ENCODE assay signal across 25 mouse cellular contexts in genomic region chr10:45328196-45329000, GRCm38 (mm10). TPM values are rescaled to one million over a fixed set of nuclear protein-coding genes. Genes with fewer than 3 reads are reported as not detected.
DNase-seq lines count a peak whose midpoint lies in the region; ATAC-seq and TF ChIP-seq lines count a peak whose summit lies in the region.
"Had no signal": no experiment of that assay in that cellular context is flagged by ENCODE, and none has a peak within 500 bp of the region (broad histone marks: within the 10 kb centered on the region; RNA-seq: fewer than 3 reads in every experiment).

No protein-coding gene starts in this region.

- 84% methylated on average over 7 of the region's 7 CpGs for whole genome bisulfite sequencing in hindbrain, embryonic 11.5 days
- 83% methylated on average over 7 of the region's 7 CpGs for WGBS in hindbrain, embryonic 10.5 days
- 63% methylated on average over 7 of the region's 7 CpGs for WGBS in midbrain, embryonic 14.5 days
- WGBS in neural tube, embryonic 14.5 days = 48% methylated on average over 7 of the region's 7 CpGs

- TF ChIP-seq CTCF in brain, embryonic 14.5 days (IDR thresholded peaks at IDR 0.05; ENCODE audit: borderline replicate concordance, extremely low read depth, insufficient read depth, insufficient read length) = no peak

- no peak overlapping the region for H3K27ac ChIP-seq in hindbrain, embryonic 11.5 days (ENCODE audit: low read depth, low read length)
- no peak overlapping the region for H3K27ac ChIP-seq in hindbrain, embryonic 10.5 days
- H3K27ac ChIP-seq in midbrain, embryonic 14.5 days (replicated peaks; ENCODE audit: low read depth, low read length) = no peak overlapping the region
- no peak overlapping the region for H3K27ac ChIP-seq in neural tube, embryonic 14.5 days (ENCODE audit: low read depth, low read length)
- H3K27ac ChIP-seq: embryonic facial prominence, embryonic 10.5 days; embryonic facial prominence, embryonic 15.5 days; liver, embryonic 15.5 days; lung, embryonic 15.5 days had no signal

- DNase-seq in hindbrain, embryonic 11.5 days (ENCODE audit: low spot score) = no peak
- no peak for DNase-seq in hindbrain, embryonic 10.5 days (ENCODE audit: low spot score)
- DNase-seq in brain, embryonic 14.5 days (ENCODE audit: low read depth) = peak; percentile 45
- peak; percentile 58 for DNase-seq in midbrain, embryonic 14.5 days
- no peak for DNase-seq in thymus, adult 18-20 months
- no peak for DNase-seq in cerebellum, adult 11-12 months
- DNase-seq: adrenal gland, adult 2 months; adrenal gland, postnatal 36 days; cerebellum, adult 8-10 months; cerebellum, postnatal 25 days; gastrocnemius, postnatal 14 days; heart, postnatal 14 days; kidney, adult 8-10 months; kidney, postnatal 14 days; layer of hippocampus, adult 9-11 months; liver had no signal

- H3K36me3 ChIP-seq in hindbrain, embryonic 11.5 days (ENCODE audit: control insufficient read depth, insufficient read depth, low read length) = no peaks in the 10 kb centered on the region
- no peaks in the 10 kb centered on the region for H3K36me3 ChIP-seq in hindbrain, embryonic 10.5 days
- no peaks in the 10 kb centered on the region for H3K36me3 ChIP-seq in midbrain, embryonic 14.5 days (ENCODE audit: control insufficient read depth, insufficient read depth, low read length)
- no peaks in the 10 kb centered on the region for H3K36me3 ChIP-seq in neural tube, embryonic 14.5 days (ENCODE audit: control insufficient read depth, insufficient read depth, low read length)
- H3K36me3 ChIP-seq: embryonic facial prominence, embryonic 10.5 days; embryonic facial prominence, embryonic 15.5 days; liver, embryonic 15.5 days; lung, embryonic 15.5 days had no signal

- no peaks in the 10 kb centered on the region for H3K9me3 ChIP-seq in hindbrain, embryonic 11.5 days (ENCODE audit: control insufficient read depth, low read length)
- no peaks in the 10 kb centered on the region for H3K9me3 ChIP-seq in hindbrain, embryonic 10.5 days
- no peaks in the 10 kb centered on the region for H3K9me3 ChIP-seq in midbrain, embryonic 14.5 days (ENCODE audit: control insufficient read depth, low read length)
- no peaks in the 10 kb centered on the region for H3K9me3 ChIP-seq in neural tube, embryonic 14.5 days (ENCODE audit: control insufficient read depth, low read length)
- H3K9me3 ChIP-seq: embryonic facial prominence, embryonic 10.5 days; embryonic facial prominence, embryonic 15.5 days; liver, embryonic 15.5 days; lung, embryonic 15.5 days had no signal

- no peak overlapping the region for H3K9ac ChIP-seq in hindbrain, embryonic 11.5 days (ENCODE audit: low read depth, low read length)
- no peak overlapping the region for H3K9ac ChIP-seq in midbrain, embryonic 14.5 days (replicated peaks; ENCODE audit: low read length)
- H3K9ac ChIP-seq in neural tube, embryonic 14.5 days (replicated peaks; ENCODE audit: low read depth, low read length) = no peak overlapping the region
- H3K9ac ChIP-seq: embryonic facial prominence, embryonic 15.5 days; liver, embryonic 15.5 days; lung, embryonic 15.5 days had no signal

- H3K4me1 ChIP-seq in hindbrain, embryonic 11.5 days (replicated peaks; ENCODE audit: control insufficient read depth, insufficient read depth, low read length) = no peaks in the 10 kb centered on the region
- H3K4me1 ChIP-seq in hindbrain, embryonic 10.5 days (replicated peaks) = no peaks in the 10 kb centered on the region
- no peaks in the 10 kb centered on the region for H3K4me1 ChIP-seq in midbrain, embryonic 14.5 days (ENCODE audit: control insufficient read depth, insufficient read depth, low read length)
- H3K4me1 ChIP-seq in neural tube, embryonic 14.5 days (ENCODE audit: control insufficient read depth, insufficient read depth, low read length) = no peaks in the 10 kb centered on the region
- H3K4me1 ChIP-seq: embryonic facial prominence, embryonic 10.5 days; embryonic facial prominence, embryonic 15.5 days; liver, embryonic 15.5 days; lung, embryonic 15.5 days had no signal

- no peak overlapping the region for H3K4me2 ChIP-seq in hindbrain, embryonic 11.5 days (replicated peaks; ENCODE audit: low read depth, low read length)
- H3K4me2 ChIP-seq in midbrain, embryonic 14.5 days (ENCODE audit: low read length) = no peak overlapping the region
- H3K4me2 ChIP-seq in neural tube, embryonic 14.5 days (ENCODE audit: low read depth, low read length) = no peak overlapping the region
- H3K4me2 ChIP-seq: embryonic facial prominence, embryonic 15.5 days; liver, embryonic 15.5 days; lung, embryonic 15.5 days had no signal

- no peak overlapping the region for H3K4me3 ChIP-seq in hindbrain, embryonic 11.5 days (ENCODE audit: low read depth, low read length)
- H3K4me3 ChIP-seq in hindbrain, embryonic 10.5 days = no peak overlapping the region
- H3K4me3 ChIP-seq in midbrain, embryonic 14.5 days (replicated peaks; ENCODE audit: low read depth, low read length) = no peak overlapping the region
- H3K4me3 ChIP-seq in neural tube, embryonic 14.5 days (ENCODE audit: low read depth, low read length) = no peak overlapping the region
- H3K4me3 ChIP-seq: embryonic facial prominence, embryonic 10.5 days; embryonic facial prominence, embryonic 15.5 days; liver, embryonic 15.5 days; lung, embryonic 15.5 days had no signal

- TF ChIP-seq POLR2A in brain, embryonic 14.5 days (IDR thresholded peaks at IDR 0.05; ENCODE audit: borderline replicate concordance, extremely low read depth, insufficient read depth, insufficient read length, poor library complexity, severe bottlenecking) = no peak

- no peaks in the 10 kb centered on the region for H3K27me3 ChIP-seq in hindbrain, embryonic 11.5 days (ENCODE audit: control insufficient read depth, insufficient read depth, low read length)
- peaks cover 3% of the 10 kb centered on the region for H3K27me3 ChIP-seq in hindbrain, embryonic 10.5 days (ENCODE audit: insufficient read depth, poor library complexity, severe bottlenecking)
- H3K27me3 ChIP-seq in midbrain, embryonic 14.5 days (ENCODE audit: control insufficient read depth, insufficient read depth, low read length) = no peaks in the 10 kb centered on the region
- H3K27me3 ChIP-seq in neural tube, embryonic 14.5 days (ENCODE audit: control insufficient read depth, insufficient read depth, low read length) = no peaks in the 10 kb centered on the region
- H3K27me3 ChIP-seq: CH12.LX; embryonic facial prominence, embryonic 15.5 days had no signal

- peak; percentile 54; the same call in 1 of the 2 replicates for ATAC-seq in hindbrain, embryonic 11.5 days (ENCODE audit: low FRiP score)
- ATAC-seq in midbrain, embryonic 14.5 days (ENCODE audit: low FRiP score, low TSS enrichment) = no peak; the same call in 1 of the 2 replicates
- peak; percentile 93 for ATAC-seq in neural tube, embryonic 14.5 days (ENCODE audit: low read depth)
- ATAC-seq: activated CD4-positive, CD25-positive, alpha-beta regulatory T cell, adult 4 months; forebrain, embryonic 14.5 days; intestine, embryonic 16.5 days had no signal

RNA-seq across cellular contexts. Expression of gene Bves, which starts 7.2 kb away (rescaled TPM):
- polyA plus RNA-seq in hindbrain, embryonic 11.5 days (2014; fragmentation: Nextera tagmentation; extraction: Ambion mirVana) = 1.9 and 2.4 TPM in 2 replicates
- 1.8 and 2.5 TPM in 2 replicates for polyA plus RNA-seq in hindbrain, embryonic 10.5 days (2016; fragmentation: Nextera tagmentation; extraction: Ambion mirVana)
- polyA plus RNA-seq in brain, embryonic 14.5 days (2012; rRNA removed) = 1.6 and 2.6 TPM in 2 replicates
- polyA plus RNA-seq in midbrain, embryonic 14.5 days (2014; fragmentation: Nextera tagmentation; extraction: Ambion mirVana) = 1.5 and 2.1 TPM in 2 replicates
- polyA plus RNA-seq in neural tube, embryonic 14.5 days (2014; fragmentation: Nextera tagmentation; extraction: Ambion mirVana) = 2.4 and 5.3 TPM in 2 replicates
- polyA plus RNA-seq: activated CD4-positive, CD25-positive, alpha-beta regulatory T cell, adult 4 months had no signal

Comparison
In these comparisons a context has a peak if more than half of its experiments do, and no peak if none do; other contexts are left out.
1. DNase-seq: peak in brain, embryonic 14.5 days (single experiment) and midbrain, embryonic 14.5 days (single experiment); none in hindbrain, embryonic 11.5 days (single experiment), hindbrain, embryonic 10.5 days (single experiment), thymus, adult 18-20 months (0 of 2) and cerebellum, adult 11-12 months (single experiment).